ENCODE assay signal across 9 mouse cellular contexts in the genomic region with DNA sequence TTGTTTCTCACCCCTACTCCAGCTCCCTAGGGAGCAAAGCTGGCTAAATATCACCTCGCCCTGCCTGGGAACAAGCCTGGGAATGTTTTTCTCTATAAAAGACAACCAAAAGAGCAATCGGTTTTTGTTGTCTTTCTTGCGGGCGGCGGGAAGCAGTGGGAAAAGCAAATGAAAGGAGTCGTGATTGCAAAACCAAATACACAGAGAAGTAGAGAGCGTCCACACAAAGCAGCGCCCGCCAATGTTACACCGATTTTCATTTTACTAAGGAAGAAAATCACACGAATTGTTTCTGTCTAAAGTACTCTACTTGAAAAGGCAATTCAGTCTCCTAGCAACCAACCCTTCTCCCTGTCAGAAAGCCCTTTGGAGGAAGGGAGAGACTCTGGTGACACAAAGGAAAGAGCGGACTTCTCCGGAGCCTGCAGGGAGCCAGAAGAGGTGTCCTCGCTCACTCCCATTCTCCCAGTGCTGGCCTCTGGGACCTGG. TPM values are rescaled to one million over a fixed set of nuclear protein-coding genes. Genes with fewer than 3 reads are reported as not detected.
DNase-seq lines count a peak whose midpoint lies in the region; ATAC-seq lines count a peak whose summit lies in the region.
"Had no signal": no experiment of that assay in that cellular context is flagged by ENCODE, and none has a peak within 500 bp of the region (broad histone marks: within the 10 kb centered on the region; RNA-seq: fewer than 3 reads in every experiment).

No protein-coding gene starts in this region.

- no peaks in the 10 kb centered on the region for H3K9me3 ChIP-seq in kidney, embryonic 16.5 days (ENCODE audit: low read length)
- H3K9me3 ChIP-seq in embryonic facial prominence, embryonic 14.5 days (ENCODE audit: control insufficient read depth, low read length) = no peaks in the 10 kb centered on the region
- H3K9me3 ChIP-seq in limb, embryonic 12.5 days = no peaks in the 10 kb centered on the region
- H3K9me3 ChIP-seq in neural tube, embryonic 14.5 days (ENCODE audit: control insufficient read depth, low read length) = no peaks in the 10 kb centered on the region

- 0 out of 2 replicates have a peak, but pooled peaks cover 3% of the 10 kb centered on the region for H3K4me1 ChIP-seq in kidney, embryonic 16.5 days (ENCODE audit: insufficient read depth, low read length)
- H3K4me1 ChIP-seq in embryonic facial prominence, embryonic 14.5 days (ENCODE audit: control insufficient read depth, insufficient read depth, low read length) = 0 out of 2 replicates have a peak, but pooled peaks cover 4% of the 10 kb centered on the region
- H3K4me1 ChIP-seq in limb, embryonic 12.5 days (replicated peaks) = peaks cover 7% of the 10 kb centered on the region
- peaks cover 23% of the 10 kb centered on the region; the same call in 1 of the 2 replicates for H3K4me1 ChIP-seq in neural tube, embryonic 14.5 days (ENCODE audit: control insufficient read depth, insufficient read depth, low read length)

- 0 out of 2 replicates have a peak overlapping the region, but pooled peaks have one; percentile 41 for H3K9ac ChIP-seq in kidney, embryonic 16.5 days (replicated peaks; ENCODE audit: low read length)
- H3K9ac ChIP-seq in embryonic facial prominence, embryonic 14.5 days (ENCODE audit: low read depth, low read length) = peak overlapping the region; percentile 40; the same call in 1 of the 2 replicates
- H3K9ac ChIP-seq in limb, embryonic 12.5 days (replicated peaks) = no peak overlapping the region
- peak overlapping the region; percentile 22; the same call in 1 of the 2 replicates for H3K9ac ChIP-seq in neural tube, embryonic 14.5 days (replicated peaks; ENCODE audit: low read depth, low read length)

- peaks cover 7% of the 10 kb centered on the region; the same call in 1 of the 2 replicates for H3K27me3 ChIP-seq in kidney, embryonic 16.5 days (ENCODE audit: insufficient read depth, low read length)
- H3K27me3 ChIP-seq in embryonic facial prominence, embryonic 14.5 days (replicated peaks; ENCODE audit: control insufficient read depth, insufficient read depth, low read length) = no peaks in the 10 kb centered on the region
- peaks cover 4% of the 10 kb centered on the region; the same call in 1 of the 2 replicates for H3K27me3 ChIP-seq in limb, embryonic 12.5 days
- no peaks in the 10 kb centered on the region for H3K27me3 ChIP-seq in neural tube, embryonic 14.5 days (ENCODE audit: control insufficient read depth, insufficient read depth, low read length)

- H3K36me3 ChIP-seq in kidney, embryonic 16.5 days (ENCODE audit: insufficient read depth, low read length) = no peaks in the 10 kb centered on the region
- no peaks in the 10 kb centered on the region for H3K36me3 ChIP-seq in embryonic facial prominence, embryonic 14.5 days (ENCODE audit: control insufficient read depth, insufficient read depth, low read length)
- H3K36me3 ChIP-seq in limb, embryonic 12.5 days = no peaks in the 10 kb centered on the region
- H3K36me3 ChIP-seq in neural tube, embryonic 14.5 days (ENCODE audit: control insufficient read depth, insufficient read depth, low read length) = no peaks in the 10 kb centered on the region

- H3K4me2 ChIP-seq in kidney, embryonic 16.5 days (replicated peaks; ENCODE audit: low read depth, low read length) = peak overlapping the region; percentile 52
- H3K4me2 ChIP-seq in embryonic facial prominence, embryonic 14.5 days (ENCODE audit: low read depth, low read length) = peak overlapping the region; percentile 40
- H3K4me2 ChIP-seq in limb, embryonic 12.5 days = peak overlapping the region; percentile 44
- H3K4me2 ChIP-seq in neural tube, embryonic 14.5 days (ENCODE audit: low read depth, low read length) = peak overlapping the region; percentile 49

- H3K27ac ChIP-seq in kidney, embryonic 16.5 days (ENCODE audit: low read length) = no peak overlapping the region
- no peak overlapping the region for H3K27ac ChIP-seq in embryonic facial prominence, embryonic 14.5 days (replicated peaks; ENCODE audit: low read depth, low read length)
- no peak overlapping the region for H3K27ac ChIP-seq in limb, embryonic 12.5 days
- H3K27ac ChIP-seq in neural tube, embryonic 14.5 days (ENCODE audit: low read depth, low read length) = peak overlapping the region; percentile 62

- 11% methylated on average over 14 of the region's 14 CpGs for WGBS in kidney, embryonic 16.5 days
- WGBS in embryonic facial prominence, embryonic 14.5 days = 12% methylated on average over 14 of the region's 14 CpGs
- 30% methylated on average over 14 of the region's 14 CpGs for WGBS in limb, embryonic 12.5 days
- WGBS in neural tube, embryonic 14.5 days = 4% methylated on average over 14 of the region's 14 CpGs

- DNase-seq in kidney, adult 18-20 months = no peak
- peak; percentile 65 for DNase-seq in embryonic facial prominence, embryonic 14.5 days (ENCODE audit: low spot score)
- DNase-seq in cerebellum, postnatal 4 days (ENCODE audit: low spot score in 2 of 2) = no peak
- DNase-seq in left cerebral cortex, adult 11 months (ENCODE audit: low spot score) = no peak
- DNase-seq in layer of hippocampus, adult 9-10 months (ENCODE audit: low spot score) = no peak

- no peak for ATAC-seq in kidney, embryonic 16.5 days (ENCODE audit: low FRiP score, low TSS enrichment)
- no peak for ATAC-seq in embryonic facial prominence, embryonic 14.5 days (ENCODE audit: low read depth)
- no peak for ATAC-seq in limb, embryonic 12.5 days (ENCODE audit: insufficient number of reproducible peaks, insufficient read depth, low FRiP score, low TSS enrichment, low read depth)
- ATAC-seq in neural tube, embryonic 14.5 days (ENCODE audit: low read depth) = peak; percentile 82; the same call in 1 of the 2 replicates
- ATAC-seq: Patski had no signal

- H3K4me3 ChIP-seq in kidney, embryonic 16.5 days (ENCODE audit: low read length) = peak overlapping the region; percentile 24
- H3K4me3 ChIP-seq in embryonic facial prominence, embryonic 14.5 days (ENCODE audit: low read depth, low read length) = peak overlapping the region; percentile 22
- no peak overlapping the region for H3K4me3 ChIP-seq in limb, embryonic 12.5 days (replicated peaks)
- peak overlapping the region; percentile 15 for H3K4me3 ChIP-seq in neural tube, embryonic 14.5 days (ENCODE audit: low read depth, low read length)

RNA-seq across cellular contexts. Expression of a gene that starts 29.2 kb away (rescaled TPM):
- polyA plus RNA-seq in kidney, embryonic 16.5 days (2015; fragmentation: Nextera tagmentation; extraction: Ambion mirVana) = 0.10 and 0.12 TPM in 2 replicates
- 2.3 and 2.7 TPM in 2 replicates for polyA plus RNA-seq in embryonic facial prominence, embryonic 14.5 days (2014; fragmentation: Nextera tagmentation; extraction: Ambion mirVana)
- polyA plus RNA-seq in limb, embryonic 12.5 days (2016; fragmentation: Nextera tagmentation; extraction: Ambion mirVana) = 0.38 and 0.49 TPM in 2 replicates
- polyA plus RNA-seq in neural tube, embryonic 14.5 days (2014; fragmentation: Nextera tagmentation; extraction: Ambion mirVana) = 2.6 and 3.1 TPM in 2 replicates

RNA-seq across cellular contexts. Expression of a gene that starts 43.3 kb away (rescaled TPM):
- 103 and 108 TPM in 2 replicates for polyA plus RNA-seq in kidney, embryonic 16.5 days (2015; fragmentation: Nextera tagmentation; extraction: Ambion mirVana)
- 86.1 and 98.0 TPM in 2 replicates for polyA plus RNA-seq in embryonic facial prominence, embryonic 14.5 days (2014; fragmentation: Nextera tagmentation; extraction: Ambion mirVana)
- 123 and 125 TPM in 2 replicates for polyA plus RNA-seq in limb, embryonic 12.5 days (2016; fragmentation: Nextera tagmentation; extraction: Ambion mirVana)
- 103 and 108 TPM in 2 replicates for polyA plus RNA-seq in neural tube, embryonic 14.5 days (2014; fragmentation: Nextera tagmentation; extraction: Ambion mirVana)

RNA-seq across cellular contexts. Expression of a gene that starts 48.9 kb away (rescaled TPM):
- polyA plus RNA-seq in kidney, embryonic 16.5 days (2015; fragmentation: Nextera tagmentation; extraction: Ambion mirVana) = 3.2 and 3.6 TPM in 2 replicates
- 0.10 TPM in 1 of 2 replicates, not detected in the other for polyA plus RNA-seq in embryonic facial prominence, embryonic 14.5 days (2014; fragmentation: Nextera tagmentation; extraction: Ambion mirVana)
- polyA plus RNA-seq in limb, embryonic 12.5 days (2016; fragmentation: Nextera tagmentation; extraction: Ambion mirVana) = 0.05 TPM in 1 of 2 replicates, not detected in the other
- 0.15 and 0.18 TPM in 2 replicates for polyA plus RNA-seq in neural tube, embryonic 14.5 days (2014; fragmentation: Nextera tagmentation; extraction: Ambion mirVana)
- polyA plus RNA-seq: Patski had no signal
